Mouse (Mus musculus): ENCODE results near the gene Cd302. TPM values are rescaled to one million over a fixed set of nuclear protein-coding genes. Genes with fewer than 3 reads are reported as not detected.

Cd302 gene
- polyA plus RNA-seq, 1 experiment from 2014 or later: 98.2 TPM

GRCm38 (mm10) chr2:60291381-60291780 lies 7.1 kb upstream of the Cd302 start:
- H3K4me2 ChIP-seq (ENCODE audit: low read depth, low read length): no peak overlapping the region
- no peak overlapping the region for H3K4me3 ChIP-seq (ENCODE audit: low read depth, low read length)
- H3K4me1 ChIP-seq (ENCODE audit: control insufficient read depth, low read depth, low read length): no peaks in the 10 kb centered on the region; the same call in 1 of the 2 replicates
- no peaks in the 10 kb centered on the region for H3K36me3 ChIP-seq (ENCODE audit: control insufficient read depth, insufficient read depth)
- H3K27me3 ChIP-seq (ENCODE audit: control insufficient read depth, insufficient read depth, low read depth, low read length): no peaks in the 10 kb centered on the region
- H3K27ac ChIP-seq (ENCODE audit: low read length): no peak overlapping the region
- no peak for ATAC-seq (ENCODE audit: low read depth)
- no peak overlapping the region for H3K9ac ChIP-seq (ENCODE audit: low read depth, low read length)
- WGBS (ENCODE audit: insufficient replicate concordance): 58% methylated on average over 4 of the region's 4 CpGs
- H3K9me3 ChIP-seq (replicated peaks; ENCODE audit: control insufficient read depth, low read length): no peaks in the 10 kb centered on the region

GRCm38 (mm10) chr2:60289451-60289850 lies 5.2 kb upstream of the Cd302 start:
- Histone ChIP-seq H3K27me3 (ENCODE audit: control insufficient read depth, insufficient read depth, low read depth, low read length) (no peaks in the 10 kb centered on the region), H3K4me2 (ENCODE audit: low read depth, low read length) (no peak overlapping the region), H3K9me3 (replicated peaks; ENCODE audit: control insufficient read depth, low read length) (no peaks in the 10 kb centered on the region), H3K4me1 (ENCODE audit: control insufficient read depth, low read depth, low read length) (no peaks in the 10 kb centered on the region; the same call in 1 of the 2 replicates), H3K36me3 (ENCODE audit: control insufficient read depth, insufficient read depth) (no peaks in the 10 kb centered on the region), H3K4me3 (ENCODE audit: low read depth, low read length) (no peak overlapping the region), H3K9ac (ENCODE audit: low read depth, low read length) (no peak overlapping the region), H3K27ac (ENCODE audit: low read length) (no peak overlapping the region)
- no peak for ATAC-seq (ENCODE audit: low read depth)
- 41% methylated on average over 1 of the region's 1 CpGs for WGBS (ENCODE audit: insufficient replicate concordance)

- 19% methylated on average over 4 of the region's 4 CpGs for WGBS (ENCODE audit: insufficient replicate concordance)
- Histone ChIP-seq H3K9me3 (replicated peaks; ENCODE audit: control insufficient read depth, low read length) (no peaks in the 10 kb centered on the region), H3K27me3 (ENCODE audit: control insufficient read depth, insufficient read depth, low read depth, low read length) (peaks cover 5% of the 10 kb centered on the region), H3K4me1 (ENCODE audit: control insufficient read depth, low read depth, low read length) (no peaks in the 10 kb centered on the region; the same call in 1 of the 2 replicates), H3K4me3 (ENCODE audit: low read depth, low read length) (no peak overlapping the region), H3K4me2 (ENCODE audit: low read depth, low read length) (no peak overlapping the region), H3K36me3 (ENCODE audit: control insufficient read depth, insufficient read depth) (no peaks in the 10 kb centered on the region), H3K9ac (ENCODE audit: low read depth, low read length) (no peak overlapping the region), H3K27ac (ENCODE audit: low read length) (no peak overlapping the region)
- peak; percentile 20; the same call in 1 of the 2 replicates for ATAC-seq (ENCODE audit: low read depth)
Observed at GRCm38 (mm10) chr2:60288606-60289005, 4.3 kb upstream of the Cd302 start.

GRCm38 (mm10) chr2:60285107-60285617 lies 874 bp upstream of the Cd302 start:
- WGBS (ENCODE audit: insufficient replicate concordance): 71% methylated on average over 8 of the region's 8 CpGs
- H3K4me2 ChIP-seq (ENCODE audit: low read depth, low read length): no peak overlapping the region
- H3K27ac ChIP-seq (ENCODE audit: low read length): peak overlapping the region; percentile 81; the same call in 1 of the 2 replicates

DNA sequence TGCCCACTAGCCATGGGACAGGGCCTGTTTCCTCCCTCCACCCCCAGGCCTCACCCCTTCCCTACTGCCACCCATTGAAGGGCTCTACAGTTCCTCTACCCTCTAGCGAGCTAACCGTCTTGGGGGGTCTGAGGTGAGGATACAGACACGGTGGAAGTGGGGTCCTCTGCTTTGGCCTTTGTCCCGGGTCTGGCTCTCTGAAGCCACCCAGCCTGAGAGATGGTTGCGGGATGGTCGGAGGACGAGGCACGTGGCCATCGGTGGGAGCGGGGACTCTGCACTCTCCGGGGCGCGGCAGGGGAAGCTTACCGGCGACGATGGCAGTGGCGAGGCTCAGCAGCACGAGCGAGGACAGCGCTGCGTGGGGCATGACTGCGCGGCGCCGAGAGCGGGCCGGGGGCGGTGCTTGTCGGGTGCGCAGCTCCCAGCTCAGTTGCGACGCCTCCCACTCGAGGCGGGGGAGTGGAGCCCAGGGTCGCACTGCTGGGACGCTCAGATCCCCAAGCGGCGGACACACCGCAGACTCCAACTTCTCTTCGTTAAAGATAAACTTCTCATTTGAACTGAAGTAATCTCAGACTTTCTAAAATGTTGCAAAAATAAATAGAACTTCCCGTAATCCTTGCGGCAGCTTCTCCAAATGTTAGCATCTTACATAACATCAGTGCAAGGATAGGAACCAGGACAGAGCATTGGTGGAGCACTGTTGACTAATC lies 379 bp downstream of the Cd302 start:
- Histone ChIP-seq H3K27me3 (ENCODE audit: control insufficient read depth, insufficient read depth, low read depth, low read length) (peaks cover 10% of the 10 kb centered on the region), H3K9ac (ENCODE audit: low read depth, low read length) (peak overlapping the region; percentile 32), H3K4me1 (ENCODE audit: control insufficient read depth, low read depth, low read length) (no peaks in the 10 kb centered on the region), H3K4me3 (ENCODE audit: low read depth, low read length) (peak overlapping the region; percentile 54), H3K4me2 (ENCODE audit: low read depth, low read length) (peak overlapping the region; percentile 43), H3K36me3 (ENCODE audit: control insufficient read depth, insufficient read depth) (no peaks in the 10 kb centered on the region), H3K27ac (ENCODE audit: low read length) (peak overlapping the region; percentile 81), H3K9me3 (replicated peaks; ENCODE audit: control insufficient read depth, low read length) (no peaks in the 10 kb centered on the region)
- WGBS (ENCODE audit: insufficient replicate concordance): under 1% methylated on average over 42 of the region's 42 CpGs
- peak; percentile 73 for ATAC-seq (ENCODE audit: low read depth)

More at GRCm38 (mm10) chr2:60285107-60285617, 874 bp upstream of the Cd302 start:
- H3K4me1 ChIP-seq (ENCODE audit: control insufficient read depth, low read depth, low read length): no peaks in the 10 kb centered on the region; the same call in 1 of the 2 replicates
- no peak for ATAC-seq (ENCODE audit: low read depth)
- H3K4me3 ChIP-seq (ENCODE audit: low read depth, low read length): no peak overlapping the region
- no peaks in the 10 kb centered on the region for H3K9me3 ChIP-seq (replicated peaks; ENCODE audit: control insufficient read depth, low read length)
- H3K27me3 ChIP-seq (ENCODE audit: control insufficient read depth, insufficient read depth, low read depth, low read length): peaks cover 10% of the 10 kb centered on the region
- no peaks in the 10 kb centered on the region for H3K36me3 ChIP-seq (ENCODE audit: control insufficient read depth, insufficient read depth)
- H3K9ac ChIP-seq (ENCODE audit: low read depth, low read length): no peak overlapping the region

GRCm38 (mm10) chr2:60283208-60283750 lies 1.0 kb downstream of the Cd302 start:
- peak overlapping the region; percentile 81 for H3K27ac ChIP-seq (ENCODE audit: low read length)
- no peaks in the 10 kb centered on the region for H3K4me1 ChIP-seq (ENCODE audit: control insufficient read depth, low read depth, low read length)
- WGBS (ENCODE audit: insufficient replicate concordance): 18% methylated on average over 9 of the region's 9 CpGs
- ATAC-seq (ENCODE audit: low read depth): no peak
- H3K4me3 ChIP-seq (ENCODE audit: low read depth, low read length): peak overlapping the region; percentile 54
- no peaks in the 10 kb centered on the region for H3K9me3 ChIP-seq (replicated peaks; ENCODE audit: control insufficient read depth, low read length)
- peak overlapping the region; percentile 32 for H3K9ac ChIP-seq (ENCODE audit: low read depth, low read length)
- H3K27me3 ChIP-seq (ENCODE audit: control insufficient read depth, insufficient read depth, low read depth, low read length): peaks cover 10% of the 10 kb centered on the region
- peak overlapping the region; percentile 43 for H3K4me2 ChIP-seq (ENCODE audit: low read depth, low read length)
- H3K36me3 ChIP-seq (ENCODE audit: control insufficient read depth, insufficient read depth): no peaks in the 10 kb centered on the region

- peak overlapping the region; percentile 81 for H3K27ac ChIP-seq (ENCODE audit: low read length)
- no peaks in the 10 kb centered on the region for H3K9me3 ChIP-seq (replicated peaks; ENCODE audit: control insufficient read depth, low read length)
- peaks cover 10% of the 10 kb centered on the region for H3K27me3 ChIP-seq (ENCODE audit: control insufficient read depth, insufficient read depth, low read depth, low read length)
- H3K9ac ChIP-seq (ENCODE audit: low read depth, low read length): no peak overlapping the region
- H3K4me1 ChIP-seq (ENCODE audit: control insufficient read depth, low read depth, low read length): no peaks in the 10 kb centered on the region
- no peaks in the 10 kb centered on the region for H3K36me3 ChIP-seq (ENCODE audit: control insufficient read depth, insufficient read depth)
- ATAC-seq (ENCODE audit: low read depth): peak; percentile 37; the same call in 1 of the 2 replicates
- WGBS (ENCODE audit: insufficient replicate concordance): 55% methylated on average over 4 of the region's 4 CpGs
- H3K4me3 ChIP-seq (ENCODE audit: low read depth, low read length): peak overlapping the region; percentile 54
- H3K4me2 ChIP-seq (ENCODE audit: low read depth, low read length): peak overlapping the region; percentile 43
Observed at GRCm38 (mm10) chr2:60282625-60283024, 1.7 kb downstream of the Cd302 start.

DNA sequence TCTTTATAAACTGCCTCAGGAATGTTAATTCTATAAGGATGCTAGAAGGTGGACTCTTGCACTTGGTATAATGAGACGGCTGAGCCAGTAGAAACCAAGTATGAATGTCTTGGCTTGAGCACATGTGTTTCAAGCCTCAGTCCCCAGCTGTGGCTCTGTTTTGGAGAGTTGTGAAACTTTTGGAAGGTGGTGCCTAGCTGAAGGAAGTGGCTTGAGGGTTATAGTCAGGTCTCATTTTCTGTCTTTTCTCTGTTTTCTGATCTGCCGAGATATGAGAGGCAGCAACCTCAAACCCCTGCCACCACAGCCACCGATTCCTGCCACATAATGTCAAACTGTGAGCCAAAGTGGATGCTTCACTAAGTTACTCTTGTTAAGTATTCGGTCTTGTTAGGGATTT lies 5.7 kb downstream of the Cd302 start:
- H3K9ac ChIP-seq (ENCODE audit: low read depth, low read length): no peak overlapping the region
- H3K4me3 ChIP-seq (ENCODE audit: low read depth, low read length): no peak overlapping the region
- no peaks in the 10 kb centered on the region; the same call in 1 of the 2 replicates for H3K36me3 ChIP-seq (ENCODE audit: control insufficient read depth, insufficient read depth)
- H3K27ac ChIP-seq (ENCODE audit: low read length): no peak overlapping the region
- peaks cover 6% of the 10 kb centered on the region for H3K27me3 ChIP-seq (ENCODE audit: control insufficient read depth, insufficient read depth, low read depth, low read length)
- H3K4me2 ChIP-seq (ENCODE audit: low read depth, low read length): no peak overlapping the region
- H3K9me3 ChIP-seq (replicated peaks; ENCODE audit: control insufficient read depth, low read length): no peaks in the 10 kb centered on the region
- 23% methylated on average over 4 of the region's 4 CpGs for WGBS (ENCODE audit: insufficient replicate concordance)
- no peak for ATAC-seq (ENCODE audit: low read depth)
- H3K4me1 ChIP-seq (ENCODE audit: control insufficient read depth, low read depth, low read length): no peaks in the 10 kb centered on the region
